Mouse (Mus musculus): ENCODE measurements around the gene Mrpl48.

Mrpl48 gene

DNA sequence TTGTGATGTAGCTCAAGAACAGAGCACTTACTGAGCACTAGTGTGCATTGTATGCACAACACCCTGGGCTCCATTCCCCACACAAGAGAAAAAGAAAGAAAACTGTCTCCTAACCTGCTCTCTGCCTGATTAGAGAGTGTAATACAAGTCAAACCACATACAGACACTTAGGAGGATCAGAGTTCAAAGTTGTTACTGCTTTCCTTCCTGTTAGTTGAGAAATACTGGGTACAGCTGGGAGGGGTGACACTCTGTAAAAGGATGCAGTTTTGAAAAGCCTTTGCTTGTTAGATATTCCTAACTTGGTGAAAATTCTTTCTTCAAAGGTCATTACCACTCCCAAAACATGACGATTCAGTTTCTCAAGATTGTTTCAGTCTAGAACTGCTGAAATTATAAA lies 18.3 kb downstream of the Mrpl48 start:
- DNase-seq (ENCODE audit: low read depth, low spot score) = peak; percentile 6

DNA sequence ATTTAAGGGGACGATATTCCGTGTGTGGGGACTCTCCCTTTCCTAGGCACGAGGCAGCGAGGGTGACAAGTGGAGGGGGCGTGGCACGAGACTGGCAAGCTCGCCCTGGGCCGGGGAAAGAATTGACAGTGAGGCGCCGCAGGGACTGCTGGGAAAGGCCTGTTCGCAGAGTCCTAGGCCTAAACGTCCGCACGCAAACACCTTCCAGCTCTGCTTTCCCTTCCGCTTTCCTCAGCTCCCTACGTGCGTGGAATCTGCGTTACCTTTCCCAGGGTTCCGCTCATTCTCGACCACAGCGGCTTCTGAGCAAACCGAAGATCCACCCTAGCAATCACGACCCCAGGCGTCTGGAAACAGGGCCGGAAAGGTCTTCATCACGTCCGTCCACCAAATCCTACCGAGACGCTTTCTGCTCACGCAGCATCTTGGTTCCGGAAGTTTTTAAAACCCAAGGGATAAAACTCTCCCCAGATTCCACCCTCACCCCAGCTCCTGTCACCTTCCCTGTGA lies 25.3 kb downstream of the Mrpl48 start:
- peak; percentile 86 for DNase-seq (ENCODE audit: low read depth, low spot score)

DNA sequence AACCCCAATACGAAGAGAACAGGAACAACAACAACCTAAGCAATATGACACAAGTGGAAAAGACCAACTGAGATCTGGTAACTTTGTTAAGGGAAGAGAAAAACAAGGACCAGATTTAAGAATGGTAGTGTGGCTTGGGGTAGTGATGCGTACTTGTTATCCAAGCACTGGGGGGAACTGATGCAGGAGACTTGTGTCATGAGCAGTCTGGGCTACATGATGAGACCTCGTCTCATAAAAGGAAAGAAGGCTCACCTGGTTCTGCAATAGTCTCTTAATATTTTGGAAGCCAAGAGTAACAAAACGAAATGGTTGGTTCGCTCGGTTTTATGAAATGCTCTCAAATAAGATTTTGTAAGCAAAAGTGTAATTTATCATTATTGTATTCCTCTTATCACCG lies 25.9 kb downstream of the Mrpl48 start:
- DNase-seq (ENCODE audit: low read depth, low spot score) = no peak

DNA sequence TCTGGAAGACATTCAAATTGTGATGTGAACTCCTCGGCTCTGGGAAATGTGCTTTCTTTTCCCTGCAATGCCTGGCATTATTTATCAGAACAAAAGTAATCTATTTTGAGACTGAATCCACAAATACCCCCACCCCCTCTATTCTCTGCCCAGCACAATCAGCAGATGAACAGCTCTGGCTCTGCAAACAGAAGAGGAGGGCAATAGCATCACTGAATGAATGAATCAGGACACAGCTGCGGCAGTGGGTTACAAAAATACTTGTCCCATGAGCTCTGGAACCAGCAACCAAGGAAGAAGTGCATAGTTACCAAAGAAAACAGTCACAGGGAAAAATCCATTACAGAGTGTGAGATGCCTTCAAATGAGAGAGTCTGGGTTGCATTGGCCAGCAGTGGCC lies 29.3 kb downstream of the Mrpl48 start:
- DNase-seq (ENCODE audit: low read depth, low spot score) = no peak

DNA sequence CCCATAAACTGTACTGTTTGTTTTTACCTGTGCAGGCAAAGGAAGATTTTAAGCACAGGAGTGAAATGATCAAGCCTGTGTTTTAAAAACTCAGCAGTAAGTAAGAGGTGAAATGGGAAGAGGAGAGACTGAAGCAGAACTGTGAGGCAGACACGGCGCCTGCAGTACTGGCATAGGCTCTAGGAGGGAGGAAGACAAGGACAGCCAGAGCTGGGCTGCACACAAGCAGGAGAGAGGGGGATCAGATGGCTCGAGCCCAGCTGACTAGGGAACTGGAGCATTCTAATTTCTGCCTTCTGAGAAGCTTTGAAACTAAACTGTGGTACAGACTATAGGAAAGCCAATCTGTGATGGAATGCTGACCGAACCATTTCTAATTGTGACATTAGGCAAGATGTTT lies 35.4 kb downstream of the Mrpl48 start:
- DNase-seq (ENCODE audit: low read depth, low spot score) = no peak

DNA sequence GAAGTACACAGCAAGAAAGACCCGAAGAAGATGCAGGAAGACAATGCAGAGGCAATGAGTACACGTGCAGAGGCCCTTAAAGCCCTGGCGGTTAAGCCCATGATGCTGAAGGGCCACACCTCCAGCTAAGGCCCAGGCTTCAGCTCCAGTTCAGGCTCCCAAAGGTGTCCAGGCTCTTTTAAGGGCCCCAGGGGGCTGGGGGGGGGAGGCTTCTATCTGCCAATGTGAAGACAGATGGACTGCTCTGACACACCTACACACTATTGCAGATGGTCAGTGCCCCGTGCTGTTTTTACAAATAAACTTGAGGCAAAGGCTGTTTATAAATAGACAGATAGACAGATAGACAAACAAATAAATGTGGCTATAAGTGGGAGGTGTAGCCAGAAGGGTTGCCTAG lies 36.0 kb downstream of the Mrpl48 start:
- DNase-seq (ENCODE audit: low read depth, low spot score) = no peak

DNA sequence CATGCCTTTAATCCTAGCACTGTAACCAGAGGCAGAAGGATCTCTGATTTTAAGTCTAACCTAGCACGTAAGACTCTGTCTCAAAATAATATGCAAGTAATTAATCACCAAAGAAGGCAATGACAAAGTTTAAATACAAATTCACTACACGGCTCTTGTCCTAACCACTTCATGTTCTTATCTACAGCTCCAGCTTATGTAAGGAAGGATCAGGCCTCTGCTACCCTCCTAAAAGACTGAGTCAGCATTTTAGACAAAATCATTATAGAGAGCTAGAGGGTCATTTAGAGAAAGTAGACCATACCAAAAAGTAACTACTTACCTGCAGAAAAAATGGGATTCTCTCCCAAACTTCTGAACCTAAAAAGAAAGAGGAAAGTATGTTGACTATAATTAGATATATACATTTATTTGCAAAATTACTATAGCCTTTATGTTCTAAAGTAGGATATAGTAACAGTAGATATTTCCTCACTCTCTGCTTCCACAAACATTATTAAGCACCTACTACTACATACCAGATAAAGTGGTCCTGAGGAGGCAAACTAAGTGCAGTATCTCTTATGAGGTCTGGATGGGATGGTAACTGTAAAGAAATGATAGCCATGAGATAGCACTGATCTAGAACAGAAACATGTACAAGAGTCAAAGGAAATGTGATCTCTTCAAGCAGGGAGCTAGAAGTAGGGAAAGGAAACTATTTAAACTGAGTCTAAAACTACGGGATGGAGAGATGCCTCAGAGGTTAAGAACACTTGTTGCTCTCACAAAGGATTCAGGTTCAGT lies 37.0 kb downstream of the Mrpl48 start:
- no peak for DNase-seq (ENCODE audit: low read depth, low spot score)

DNA sequence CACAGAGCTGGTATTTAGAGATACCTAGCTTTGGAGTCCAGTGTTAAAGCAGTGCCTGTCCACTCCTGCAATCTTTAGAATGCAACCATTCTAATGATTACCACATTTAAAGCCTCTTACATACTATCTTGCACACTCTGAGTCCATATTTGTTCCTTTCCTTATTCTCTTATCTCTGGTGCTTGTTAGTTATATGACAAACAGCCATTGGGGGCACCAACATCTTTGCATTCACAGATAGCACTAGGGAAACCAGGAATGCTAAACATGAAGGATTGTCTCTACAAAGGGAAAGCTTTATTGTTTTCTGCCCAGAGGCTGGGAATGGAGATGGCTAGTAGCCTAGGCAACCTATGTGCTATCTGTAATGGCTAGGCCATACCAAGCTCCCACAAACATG lies 38.2 kb downstream of the Mrpl48 start:
- DNase-seq (ENCODE audit: low read depth, low spot score) = no peak

DNA sequence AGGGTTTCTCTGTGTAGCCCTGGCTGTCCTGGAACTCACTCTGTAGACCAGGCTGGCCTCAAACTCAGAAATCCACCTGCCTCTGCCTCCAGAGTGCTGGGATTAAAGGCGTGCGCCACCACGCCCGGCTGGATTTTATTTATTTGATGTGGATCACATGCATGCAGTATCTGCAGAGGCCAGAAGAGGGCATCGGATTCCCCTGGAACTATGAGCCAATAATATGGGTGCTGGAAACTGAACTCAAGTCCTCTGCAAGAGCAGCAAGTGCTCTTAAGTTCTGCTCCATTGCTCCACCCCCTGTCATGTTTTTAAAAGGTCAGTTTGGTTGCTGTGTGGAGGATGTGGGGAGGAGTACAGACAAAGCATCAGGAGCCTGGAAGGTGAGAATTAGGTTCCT lies 40.9 kb downstream of the Mrpl48 start:
- peak; percentile 21 for DNase-seq (ENCODE audit: low read depth, low spot score)

DNA sequence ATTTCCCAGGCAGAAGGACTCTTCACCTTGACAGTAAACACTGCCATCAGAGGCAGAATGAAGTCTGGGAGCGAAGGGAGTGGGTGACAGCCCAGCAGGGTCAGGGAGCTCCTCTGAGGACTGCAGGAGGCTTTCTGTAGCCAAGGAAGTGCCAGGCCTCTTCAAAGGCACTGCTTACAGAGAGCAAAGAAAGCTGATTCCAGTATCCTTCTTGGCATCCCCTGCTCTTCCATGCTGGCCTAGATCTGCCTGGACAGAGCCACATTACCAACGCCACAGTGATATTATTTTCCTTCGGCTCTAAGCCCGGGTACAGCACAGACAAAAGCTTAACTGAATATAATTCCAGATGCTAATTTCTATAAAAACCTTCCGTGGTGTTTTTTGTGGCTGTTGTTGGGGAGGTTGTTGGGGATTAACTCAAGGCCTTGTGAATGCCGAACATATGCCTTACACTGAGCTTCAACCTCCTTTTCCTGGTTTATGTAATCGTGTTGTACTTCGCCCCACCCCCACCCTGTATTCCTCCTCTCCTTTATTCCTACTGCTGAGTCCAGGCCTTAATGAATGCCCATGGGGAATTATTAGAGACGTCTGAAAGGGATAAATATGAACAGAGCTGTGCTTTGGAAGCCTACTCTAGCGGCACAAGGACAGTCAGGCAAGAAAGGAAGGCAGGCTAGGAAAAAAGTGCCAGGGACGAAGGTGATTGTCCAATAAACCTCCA lies 46.1 kb downstream of the Mrpl48 start:
- no peak for DNase-seq (ENCODE audit: low read depth, low spot score)

DNA sequence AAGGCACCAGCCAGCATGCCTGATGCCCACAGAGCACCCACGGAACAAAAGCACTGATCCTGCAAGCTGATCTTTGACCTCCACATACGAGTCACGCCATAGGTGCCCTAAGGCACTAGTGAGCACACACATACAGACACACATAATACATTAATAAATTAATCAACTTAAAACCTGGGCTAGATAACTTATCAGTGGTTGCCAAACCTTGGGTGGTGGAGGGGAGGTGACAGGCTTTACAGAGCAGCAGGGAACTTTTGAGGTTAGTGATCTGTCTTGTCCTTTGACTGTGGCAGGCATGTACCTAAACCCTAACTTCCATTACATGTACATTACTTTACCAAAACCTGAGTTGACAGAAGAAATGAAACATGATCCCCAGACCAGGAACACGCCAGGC lies 48.8 kb downstream of the Mrpl48 start:
- no peak for DNase-seq (ENCODE audit: low read depth, low spot score)

DNA sequence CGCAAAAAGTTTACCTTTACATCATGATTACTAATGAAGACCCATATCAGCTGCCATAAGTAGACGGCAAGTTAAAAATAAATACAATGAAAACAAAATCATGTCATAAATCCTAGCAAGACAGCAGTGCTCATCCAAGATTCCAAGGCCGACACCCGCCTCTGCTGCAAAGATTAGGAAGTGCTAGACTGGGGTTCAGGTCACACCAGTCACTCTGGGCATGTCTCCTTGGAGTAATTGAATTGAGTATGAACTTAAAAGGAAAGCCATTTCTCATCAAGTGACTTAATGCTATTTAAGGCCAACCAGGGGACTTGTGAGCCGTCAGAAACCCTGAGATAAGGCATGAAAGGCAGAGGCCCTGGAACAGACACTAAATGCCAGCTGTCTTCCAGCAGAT lies 50.9 kb downstream of the Mrpl48 start:
- DNase-seq (ENCODE audit: low read depth, low spot score) = no peak

DNA sequence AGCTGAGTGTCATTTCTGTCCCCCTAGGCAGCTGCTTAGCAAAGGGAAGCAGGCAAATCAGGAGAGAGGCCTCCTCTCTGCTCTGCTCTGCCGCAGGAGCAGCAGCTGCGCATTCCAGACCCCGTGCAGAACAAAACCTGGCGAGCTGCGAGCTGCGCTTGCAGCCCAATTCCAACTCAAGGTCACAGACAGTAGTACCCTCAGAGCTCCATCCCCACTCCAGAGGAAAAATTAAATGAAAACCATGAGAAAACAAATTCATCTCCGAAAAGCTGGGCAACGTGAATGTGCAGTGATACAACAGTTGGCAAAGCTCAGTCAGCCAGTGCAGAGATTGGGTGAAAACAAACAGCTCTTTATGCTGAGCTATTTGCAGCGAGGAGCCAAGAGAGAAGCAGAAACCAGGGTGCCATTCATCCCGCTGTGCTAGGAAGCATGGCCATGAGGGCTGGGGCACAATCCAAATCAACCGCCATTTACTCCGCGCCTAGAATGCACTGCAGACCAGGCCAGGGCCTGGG lies 52.6 kb downstream of the Mrpl48 start:
- no peak for DNase-seq (ENCODE audit: low read depth, low spot score)

DNA sequence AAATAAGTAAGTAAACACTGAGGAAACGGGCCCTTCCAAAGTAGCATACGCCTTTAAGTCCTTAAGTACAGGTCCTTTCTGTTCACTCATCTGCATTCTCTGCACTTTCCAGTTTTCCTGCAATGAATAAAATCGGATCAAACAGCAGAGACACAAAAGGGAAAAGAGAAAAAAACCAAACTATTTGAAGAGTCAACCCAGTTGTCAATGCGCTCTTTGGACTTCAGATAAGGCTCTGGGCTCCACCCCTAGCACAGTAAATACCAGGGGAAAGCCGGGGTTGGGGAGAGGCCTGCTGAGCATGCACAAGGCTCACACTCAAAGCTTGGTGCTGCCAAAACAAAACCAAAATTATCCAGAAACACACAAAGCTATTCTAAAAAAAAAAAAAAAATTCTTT lies 53.2 kb downstream of the Mrpl48 start:
- DNase-seq (ENCODE audit: low read depth, low spot score) = no peak

DNA sequence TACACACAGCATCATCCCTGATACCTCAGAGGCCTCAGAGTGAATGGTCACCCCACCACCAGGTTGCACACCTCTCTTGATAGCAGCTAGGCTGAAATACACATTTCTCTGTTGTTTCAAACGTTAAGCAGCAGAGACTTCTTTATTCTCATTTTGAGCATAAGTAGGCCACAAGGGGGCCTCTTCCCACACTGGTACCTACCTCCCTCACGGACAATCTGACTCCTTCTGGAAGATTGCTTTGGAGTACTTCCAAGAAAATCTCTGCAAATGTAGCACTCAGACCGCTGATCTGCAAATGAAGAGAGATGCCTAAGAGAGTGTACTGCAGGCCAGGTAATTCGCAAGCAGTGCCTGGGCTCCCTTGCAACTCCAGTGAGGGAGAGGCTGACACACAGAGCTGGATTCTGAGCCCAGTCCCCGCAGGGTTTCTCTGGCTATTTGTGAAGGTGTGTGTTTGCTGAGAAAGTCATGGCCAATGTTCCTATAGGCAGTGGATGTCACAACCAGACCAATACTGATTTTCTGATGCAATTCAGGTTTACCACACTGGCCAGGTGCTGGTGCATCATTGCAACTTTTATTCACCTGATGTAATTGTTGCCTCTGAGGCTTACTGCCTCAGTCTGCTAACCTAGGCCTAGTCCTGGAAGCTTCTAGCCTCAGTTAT lies 57.6 kb downstream of the Mrpl48 start:
- DNase-seq (ENCODE audit: low read depth, low spot score) = peak; percentile 52

DNA sequence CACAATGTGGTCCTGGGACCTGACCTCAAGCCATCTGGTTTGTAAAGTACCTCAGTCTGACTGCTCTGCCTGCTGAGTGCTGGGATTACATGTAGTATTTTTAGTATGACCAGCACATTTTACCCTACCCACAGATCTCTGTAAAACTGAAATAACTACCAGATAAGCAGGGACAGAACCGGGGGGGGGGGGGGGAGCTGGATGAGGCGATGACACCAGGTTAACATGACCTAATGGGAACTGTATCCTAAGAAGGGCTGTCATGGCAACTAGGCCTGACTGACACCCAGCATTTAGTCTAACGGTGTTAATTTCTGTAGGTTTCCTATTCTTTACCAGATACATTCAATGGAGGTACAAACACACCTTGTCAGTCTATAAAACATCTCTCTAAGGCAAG lies 58.3 kb downstream of the Mrpl48 start:
- no peak for DNase-seq (ENCODE audit: low read depth, low spot score)

DNA sequence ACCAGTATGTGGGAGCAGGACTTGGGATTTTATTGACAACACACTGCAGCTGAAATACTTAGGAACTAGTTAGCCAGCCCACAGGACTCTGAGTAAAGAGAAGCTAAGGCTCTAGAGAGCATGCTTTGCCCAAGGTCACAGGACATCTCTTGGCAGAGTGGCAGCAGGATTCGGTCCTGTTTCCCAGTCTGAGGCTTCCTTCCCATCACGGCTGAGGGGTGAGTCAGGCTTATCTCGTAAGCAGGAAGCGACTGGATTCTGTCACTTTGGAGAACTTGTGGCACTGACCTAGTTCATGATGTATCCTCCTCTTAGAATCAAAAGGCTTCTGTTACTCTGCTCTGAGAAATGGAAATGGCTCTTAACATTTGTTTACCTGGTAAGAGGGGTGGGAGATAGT lies 60.5 kb downstream of the Mrpl48 start:
- DNase-seq (ENCODE audit: low read depth, low spot score) = no peak

DNA sequence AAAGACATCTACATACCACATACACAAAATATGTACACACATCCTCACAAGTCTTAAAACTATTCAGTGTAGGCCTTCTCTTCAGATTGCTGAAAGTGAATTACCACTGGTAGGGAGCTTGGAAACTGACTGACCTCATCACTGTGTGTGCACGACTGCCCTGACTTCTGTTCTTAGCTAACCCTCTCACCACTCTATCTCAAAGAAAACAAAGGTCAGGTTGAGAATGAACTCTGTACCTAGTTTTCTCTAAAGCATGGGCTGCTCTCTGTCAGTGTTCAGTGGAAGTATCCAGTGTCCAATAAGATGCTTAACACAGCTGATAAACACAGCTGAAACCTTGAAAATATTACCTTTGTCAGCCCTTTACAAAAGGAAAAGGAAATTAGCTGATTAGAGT lies 63.7 kb downstream of the Mrpl48 start:
- DNase-seq (ENCODE audit: low read depth, low spot score) = no peak

DNA sequence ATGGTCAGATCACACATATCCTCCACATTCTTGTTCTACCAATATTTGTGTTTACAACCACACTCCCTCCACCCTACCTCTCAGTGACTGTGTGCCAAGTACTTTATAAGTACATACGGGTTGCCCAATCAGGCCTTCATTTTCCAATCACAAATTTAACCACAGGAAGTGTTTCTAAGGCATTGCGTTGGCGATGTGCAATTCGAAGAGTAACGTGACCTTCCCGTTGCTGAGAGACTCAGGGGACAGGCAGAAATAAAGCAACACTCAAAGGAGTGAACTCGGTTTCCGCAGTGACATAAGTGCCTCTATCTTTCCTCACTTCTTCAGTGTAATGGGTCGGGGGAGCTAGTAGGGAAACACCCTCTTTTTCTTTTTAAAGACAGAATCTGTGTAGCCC lies 68.6 kb downstream of the Mrpl48 start:
- DNase-seq (ENCODE audit: low read depth, low spot score) = no peak

DNA sequence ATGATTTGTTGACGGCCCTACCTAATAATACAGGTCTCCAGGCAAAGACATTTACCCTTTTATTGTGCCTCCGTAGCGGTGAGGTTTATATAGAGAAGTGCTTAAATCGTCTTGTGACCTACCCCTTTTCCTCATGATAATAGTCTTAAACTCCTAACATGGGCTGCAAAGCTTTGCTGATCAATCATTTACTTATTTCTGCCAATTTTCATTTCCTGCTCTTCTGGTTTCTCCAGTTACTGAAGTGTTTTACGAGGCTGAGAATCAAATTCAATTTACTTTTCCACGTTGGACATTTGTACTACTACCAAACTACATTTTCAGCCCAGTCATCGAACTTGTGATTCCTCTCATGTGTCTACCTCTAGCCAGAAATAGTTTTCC lies 70.6 kb downstream of the Mrpl48 start:
- DNase-seq (ENCODE audit: low read depth, low spot score) = no peak

DNA sequence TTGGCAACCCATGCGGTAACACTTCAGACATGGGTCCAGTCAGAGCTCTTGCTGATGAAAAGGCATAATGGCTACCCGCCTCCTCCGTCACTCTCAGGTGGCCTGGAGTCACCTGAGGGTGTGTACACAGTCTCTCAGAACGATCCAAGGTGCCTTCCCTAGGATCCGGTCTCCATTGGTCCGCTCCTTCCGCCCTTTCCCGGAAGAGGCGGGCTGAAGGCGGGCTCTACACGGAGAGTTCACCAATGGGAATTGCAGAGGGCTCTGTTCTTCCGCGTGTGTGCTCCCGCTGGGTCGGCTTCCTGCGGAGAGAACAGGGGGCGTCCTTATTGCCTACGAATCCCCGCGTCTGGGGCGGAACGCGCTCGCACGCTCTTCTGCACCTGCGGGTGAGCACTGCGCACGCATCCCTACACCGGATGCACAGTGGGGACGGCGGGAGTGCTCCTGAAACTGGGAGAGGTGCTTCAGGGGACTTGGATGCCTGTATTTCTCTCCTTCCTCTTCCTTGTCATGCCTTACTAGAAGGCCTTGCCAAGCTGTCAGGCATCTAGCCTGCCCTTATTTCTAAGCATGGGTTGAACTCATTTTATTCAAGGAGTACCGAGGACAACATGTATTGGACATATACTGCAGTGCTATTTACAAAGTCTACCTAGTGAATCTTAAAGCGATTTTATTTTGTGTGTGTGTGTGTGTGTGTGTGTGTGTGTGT lies 71.1 kb downstream of the Mrpl48 start, which contains the start of gene Coa4:
Coa4 (plus strand) TSS at position 268 of the 715 bp plus-strand sequence.
- peak; percentile 91 for DNase-seq (ENCODE audit: low read depth, low spot score)

DNA sequence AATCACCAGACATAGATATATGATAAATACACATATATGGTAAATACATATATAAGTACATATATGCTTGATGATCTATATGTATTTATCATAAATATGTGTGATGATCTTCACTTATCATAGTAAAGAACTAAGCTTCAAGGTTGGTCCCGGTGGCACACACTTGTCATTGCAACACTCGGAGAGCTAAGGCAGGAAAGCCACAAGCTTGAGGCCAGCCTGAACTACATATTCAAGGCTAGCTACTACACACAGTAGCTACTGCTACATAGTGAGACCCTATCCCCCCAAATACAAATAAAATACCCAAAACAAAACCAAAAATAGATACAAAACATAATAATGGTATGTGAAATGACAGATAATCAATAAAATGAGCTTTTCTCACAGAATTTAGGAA lies 72.3 kb downstream of the Mrpl48 start:
- DNase-seq (ENCODE audit: low read depth, low spot score) = no peak
